Mouse (Mus musculus) urinary bladder, postnatal 36 days (tissue): ENCODE results near the gene Meis2.
A peak's percentile ranks its signal among the peaks of the same experiment; 100 is the strongest.

ENCODE experiments used
- DNase-seq, 2 experiments: peaks; one replicate each; pipeline ENCODE4 v3.0.0; 2022; ENCODE audit warnings: low spot score in 2 of 2, mixed read lengths in 1 of 2

Gene Meis2

DNA sequence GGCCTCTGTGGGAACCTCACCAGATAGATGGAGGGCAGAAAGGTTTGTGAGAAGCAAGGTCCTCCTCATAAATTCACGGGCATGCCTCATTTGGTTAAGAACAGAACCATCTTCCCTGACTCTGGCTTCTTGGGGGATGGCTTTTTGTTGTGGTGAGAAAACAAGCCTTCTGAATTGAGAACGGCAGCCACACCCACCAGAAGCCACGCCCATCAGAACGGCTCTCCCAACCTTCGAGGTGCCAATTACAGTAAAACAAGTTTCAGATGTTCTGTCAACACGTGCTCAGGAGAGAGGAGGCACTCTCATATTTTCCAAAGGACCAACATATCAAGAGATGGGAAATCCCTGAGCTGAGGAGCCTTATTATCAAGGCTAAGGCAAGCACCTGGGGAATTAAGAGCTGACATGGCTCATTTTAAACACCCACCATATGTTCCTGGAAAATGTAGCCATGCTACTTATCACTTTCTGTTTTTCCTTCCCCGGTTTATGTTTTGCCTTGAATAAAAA lies 117.9 kb downstream of the Meis2 start:
- no peak for DNase-seq

GRCm38 (mm10) chr2:115943044-115943443 lies 122.6 kb downstream of the Meis2 start:
- DNase-seq = no peak

DNA sequence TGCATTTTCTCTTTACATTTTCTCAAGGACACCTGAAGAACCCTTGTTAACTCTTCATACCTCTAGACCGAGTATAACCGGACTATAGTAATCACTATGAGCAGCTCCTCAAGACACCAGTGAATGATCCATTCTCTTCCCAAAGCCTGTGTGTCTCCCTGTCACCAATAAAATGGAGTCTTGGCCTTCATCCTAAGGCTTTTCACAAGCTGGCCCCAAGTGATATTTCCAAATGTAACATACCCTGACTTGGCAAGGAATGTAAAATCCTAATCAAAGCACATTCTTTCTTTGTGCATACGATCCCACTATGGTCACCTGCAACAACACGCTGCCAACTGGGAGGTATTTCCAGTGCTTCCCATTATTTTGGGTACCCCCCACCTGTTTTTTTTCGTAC lies 125.8 kb downstream of the Meis2 start:
- no peak for DNase-seq

DNA sequence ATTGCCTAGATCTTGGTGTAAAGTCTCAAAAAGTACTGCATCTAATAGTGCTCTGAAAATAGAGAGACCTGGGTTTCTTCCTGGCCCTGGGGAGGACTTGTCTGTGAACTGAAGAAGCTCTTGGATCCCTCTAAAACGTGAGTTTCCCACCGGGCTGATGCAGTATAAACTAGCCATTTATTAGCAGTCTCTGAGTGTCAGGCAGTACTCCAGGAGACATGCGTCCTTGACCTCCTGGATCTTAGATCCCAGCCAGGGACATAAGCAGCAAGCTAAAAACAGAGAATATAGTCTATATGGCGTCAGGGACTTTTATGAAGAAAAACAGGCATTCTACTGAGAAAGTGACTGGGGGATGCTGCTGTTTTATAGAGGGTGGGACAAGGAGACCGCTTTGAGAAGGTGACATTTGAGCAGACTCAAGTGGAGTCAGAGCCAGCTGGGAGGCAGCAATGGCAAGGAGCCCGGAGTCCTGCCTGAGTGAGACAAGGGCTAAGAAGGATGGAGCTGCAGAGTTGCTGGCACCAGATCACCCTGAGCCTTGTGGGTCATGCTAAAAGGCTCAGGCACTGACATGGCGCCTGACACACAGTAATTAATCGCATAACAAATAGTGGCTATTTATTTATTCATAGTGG lies 126.6 kb downstream of the Meis2 start:
- peak in 1 of 2 experiments; percentile 33 for DNase-seq

- DNase-seq = no peak
Observed at GRCm38 (mm10) chr2:115938296-115938695, 127.3 kb downstream of the Meis2 start.

DNA sequence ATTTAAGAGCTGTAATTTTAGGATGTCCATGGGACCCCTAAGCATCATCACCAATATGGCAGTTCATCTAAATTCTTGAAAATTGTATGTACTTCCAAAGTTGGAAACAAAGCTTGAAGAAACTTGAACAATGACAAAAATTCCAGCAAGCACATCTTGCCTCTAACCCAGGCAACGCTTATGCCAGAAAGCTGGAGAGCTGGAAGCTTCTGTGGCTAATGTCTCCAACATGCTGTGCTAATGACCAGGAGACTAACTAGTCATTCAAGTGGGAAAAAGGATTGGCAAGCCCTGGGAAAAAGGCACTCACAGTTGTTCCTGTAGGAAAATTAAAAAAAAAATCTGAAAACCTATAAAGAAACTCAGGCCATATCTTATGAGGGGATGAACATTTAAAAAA lies 127.7 kb downstream of the Meis2 start:
- DNase-seq = no peak

GRCm38 (mm10) chr2:115936786-115937185 lies 128.9 kb downstream of the Meis2 start:
- no peak for DNase-seq

DNA sequence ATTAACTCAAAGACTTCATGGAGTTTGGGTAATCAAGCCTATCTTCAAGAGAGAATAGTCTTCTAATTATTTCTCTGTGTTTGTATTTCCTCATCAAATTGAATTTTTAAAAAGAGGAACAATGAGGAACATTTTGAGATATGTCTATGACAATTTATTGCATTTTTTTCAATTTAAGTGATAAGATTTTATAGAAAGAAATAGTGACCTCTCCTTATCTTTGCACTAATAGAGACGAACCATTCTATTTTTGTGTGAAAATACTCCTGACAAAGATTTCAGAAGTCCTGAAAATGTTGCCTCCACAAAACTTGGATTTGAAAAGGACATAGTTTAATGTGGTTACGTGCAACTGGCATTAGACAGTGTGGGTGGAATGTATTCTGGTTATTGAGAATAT lies 131.3 kb downstream of the Meis2 start:
- no peak for DNase-seq

- DNase-seq = no peak
Observed at GRCm38 (mm10) chr2:115933259-115933658, 132.4 kb downstream of the Meis2 start.

GRCm38 (mm10) chr2:115925744-115926143 lies 139.9 kb downstream of the Meis2 start:
- DNase-seq = no peak

- DNase-seq = no peak
Observed at GRCm38 (mm10) chr2:115924472-115924871, 141.2 kb downstream of the Meis2 start.

DNA sequence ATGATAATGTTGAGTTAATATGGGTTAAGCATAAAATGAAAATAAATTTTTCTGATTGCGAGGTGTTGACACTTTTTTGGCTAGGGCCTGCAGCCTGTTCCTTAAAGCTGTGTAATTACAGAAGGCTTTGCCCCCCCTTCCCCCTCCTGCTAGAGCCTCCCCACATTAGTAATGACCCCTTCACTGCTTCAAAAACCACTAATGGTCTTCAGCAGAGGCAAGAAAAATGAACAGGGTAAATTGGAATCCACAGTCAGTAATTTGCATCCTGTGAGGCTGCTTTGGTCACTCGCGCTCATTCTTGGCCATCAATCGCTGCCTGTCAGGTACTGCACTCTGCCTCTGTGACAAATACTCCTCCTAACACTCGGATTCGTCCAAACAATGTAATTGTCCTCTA lies 142.4 kb downstream of the Meis2 start:
- no peak for DNase-seq

DNA sequence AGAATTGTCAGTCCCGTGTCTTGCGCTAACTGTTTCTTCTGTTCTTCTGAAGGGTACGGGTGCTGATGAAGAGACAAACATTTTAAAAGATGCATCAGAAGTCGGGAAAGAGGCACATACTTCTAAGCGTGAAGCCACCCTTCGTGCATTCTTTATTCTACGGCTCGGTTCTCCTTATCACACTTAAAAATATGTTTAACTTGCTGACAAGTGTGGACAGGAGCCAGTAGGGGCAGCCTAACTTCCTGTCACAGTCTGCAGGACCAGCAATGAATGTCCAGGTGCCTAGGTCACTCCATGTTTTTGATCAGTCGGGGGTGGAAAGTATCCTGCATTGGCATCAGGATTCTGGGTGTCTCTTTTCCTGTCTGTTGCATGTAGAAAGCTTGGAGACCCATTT lies 144.0 kb downstream of the Meis2 start:
- no peak for DNase-seq

DNA sequence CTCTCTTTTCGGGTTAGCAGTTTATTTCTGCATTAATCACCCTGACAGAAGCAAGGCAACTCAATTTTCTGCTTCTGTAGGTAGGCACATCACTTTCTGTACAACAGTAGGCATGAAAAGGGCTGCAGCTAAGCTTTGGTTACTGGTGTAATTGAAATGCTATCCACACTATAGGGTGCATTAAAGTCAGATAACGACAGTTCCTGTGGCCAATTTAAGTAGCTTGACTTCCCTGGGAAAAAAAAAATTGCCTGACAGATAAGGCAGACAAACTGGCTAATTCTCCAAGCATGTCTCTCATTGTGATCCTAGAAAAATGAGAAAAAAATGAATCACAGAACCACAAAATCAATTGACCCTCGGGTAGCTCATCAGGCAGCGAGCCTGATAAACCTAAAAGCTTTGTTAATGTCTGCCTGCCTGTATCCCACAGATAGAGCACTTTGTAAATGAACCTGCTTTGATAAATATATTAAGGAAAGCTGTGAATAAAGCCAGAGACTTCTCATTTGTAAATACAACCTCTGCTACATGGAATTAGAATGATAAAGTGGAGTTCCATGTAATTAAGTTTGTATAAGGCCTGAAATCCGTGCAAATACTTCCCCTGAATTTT lies 145.2 kb downstream of the Meis2 start:
- no peak for DNase-seq

GRCm38 (mm10) chr2:115919141-115920071 lies 146.2 kb downstream of the Meis2 start:
- DNase-seq = no peak

- no peak for DNase-seq
Observed at GRCm38 (mm10) chr2:115918561-115918960, 147.1 kb downstream of the Meis2 start.

- DNase-seq = no peak
Observed at GRCm38 (mm10) chr2:115914539-115914938, 151.1 kb downstream of the Meis2 start.

DNA sequence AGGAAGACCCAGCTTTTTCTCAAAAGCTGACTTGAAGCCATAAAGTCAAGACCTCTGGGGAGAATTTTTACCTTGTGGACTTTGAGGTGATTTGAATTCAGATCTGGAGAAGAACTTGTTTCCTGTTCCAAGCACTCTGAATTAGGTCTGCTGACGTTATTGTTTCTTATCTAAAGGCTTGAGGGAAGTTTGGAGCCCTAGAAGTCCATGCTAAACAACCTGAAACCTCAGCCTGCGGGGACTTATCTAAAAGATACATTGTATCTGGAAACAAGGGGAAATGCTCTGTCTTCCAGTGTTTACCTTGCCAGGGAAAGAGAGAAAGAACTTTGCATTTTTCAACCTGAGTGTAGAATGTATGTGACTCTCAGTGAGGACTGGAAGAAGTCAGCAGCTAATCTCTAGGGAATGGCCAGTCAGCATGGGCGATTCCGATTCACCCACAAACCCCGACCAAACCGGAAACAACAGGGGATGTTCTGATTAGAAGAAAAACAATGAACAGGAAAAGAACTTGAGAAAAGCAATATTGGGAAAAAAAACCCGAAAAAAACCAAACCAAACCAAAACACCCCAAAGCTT lies 152.6 kb downstream of the Meis2 start:
- DNase-seq = no peak

GRCm38 (mm10) chr2:115911913-115912642 lies 153.6 kb downstream of the Meis2 start:
- no peak for DNase-seq

- no peak for DNase-seq
Observed at GRCm38 (mm10) chr2:115910217-115910616, 155.4 kb downstream of the Meis2 start.

DNA sequence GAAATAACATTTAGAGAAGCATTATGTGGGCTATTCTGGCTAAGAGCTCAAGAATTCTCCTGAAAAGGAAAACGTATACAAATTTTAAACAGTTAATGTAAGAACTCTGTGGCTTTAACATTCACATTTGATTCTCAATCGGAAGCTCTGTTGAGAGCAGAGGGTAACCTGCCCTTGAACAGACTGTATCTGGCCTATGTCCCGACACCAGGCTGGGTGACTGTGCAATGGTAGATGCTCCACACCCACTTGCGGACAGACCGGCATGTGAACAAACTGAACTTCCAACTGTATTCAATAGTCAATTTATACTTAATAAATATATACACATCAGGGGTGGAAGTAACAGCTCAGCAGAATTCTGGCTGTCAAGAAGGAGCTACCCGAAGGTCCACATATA lies 164.6 kb downstream of the Meis2 start:
- no peak for DNase-seq
